Mouse (Mus musculus): ENCODE data around the gene Ces1e. TPM values are rescaled to one million over a fixed set of nuclear protein-coding genes. Genes with fewer than 3 reads are reported as not detected.

Ces1e gene
- not detected in 2 replicates for polyA plus RNA-seq (2014; fragmentation: Nextera tagmentation; extraction: Ambion mirVana)

DNA sequence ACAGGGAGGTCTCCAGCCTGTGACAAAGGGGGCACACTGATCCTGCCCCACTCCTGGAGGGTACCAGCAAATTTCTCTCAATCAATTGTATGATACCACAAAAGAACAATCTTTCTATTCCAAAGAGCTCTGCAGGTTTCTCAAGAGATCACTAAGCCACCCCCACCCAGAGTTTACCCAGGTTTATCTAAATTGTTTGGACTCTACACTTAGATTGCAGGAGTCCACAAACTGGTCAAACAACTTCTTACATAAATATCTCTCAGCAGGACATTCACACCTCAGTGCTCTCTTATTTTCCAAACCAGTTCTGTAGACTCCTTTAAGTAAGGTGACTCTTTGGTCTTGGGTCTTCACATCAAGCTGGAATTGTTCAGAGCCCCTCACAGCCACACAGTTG lies at the start of gene Ces1e:
Gene Ces1e (minus strand): TSS at position 174 of the 400 bp plus-strand sequence.
- no peaks in the 10 kb centered on the region for H3K9me3 ChIP-seq (ENCODE audit: control insufficient read depth, low read length)
- H3K4me3 ChIP-seq (ENCODE audit: low read depth, low read length): no peak within 1 kb of the TSS
- H3K9ac ChIP-seq (replicated peaks; ENCODE audit: low read depth, low read length): no peak within 1 kb of the TSS
- H3K27me3 ChIP-seq (ENCODE audit: control insufficient read depth, insufficient read depth, low read length): no peaks in the 10 kb centered on the region
- ATAC-seq (ENCODE audit: low read depth): no peak
- no peak within 1 kb of the TSS for H3K4me2 ChIP-seq (ENCODE audit: low read depth, low read length)
- no peaks in the 10 kb centered on the region for H3K36me3 ChIP-seq (ENCODE audit: control insufficient read depth, insufficient read depth, low read length)
- H3K27ac ChIP-seq (ENCODE audit: low read depth, low read length): no peak within 1 kb of the TSS
- H3K4me1 ChIP-seq (ENCODE audit: control insufficient read depth, insufficient read depth, low read length): no peaks in the 10 kb centered on the region

DNA sequence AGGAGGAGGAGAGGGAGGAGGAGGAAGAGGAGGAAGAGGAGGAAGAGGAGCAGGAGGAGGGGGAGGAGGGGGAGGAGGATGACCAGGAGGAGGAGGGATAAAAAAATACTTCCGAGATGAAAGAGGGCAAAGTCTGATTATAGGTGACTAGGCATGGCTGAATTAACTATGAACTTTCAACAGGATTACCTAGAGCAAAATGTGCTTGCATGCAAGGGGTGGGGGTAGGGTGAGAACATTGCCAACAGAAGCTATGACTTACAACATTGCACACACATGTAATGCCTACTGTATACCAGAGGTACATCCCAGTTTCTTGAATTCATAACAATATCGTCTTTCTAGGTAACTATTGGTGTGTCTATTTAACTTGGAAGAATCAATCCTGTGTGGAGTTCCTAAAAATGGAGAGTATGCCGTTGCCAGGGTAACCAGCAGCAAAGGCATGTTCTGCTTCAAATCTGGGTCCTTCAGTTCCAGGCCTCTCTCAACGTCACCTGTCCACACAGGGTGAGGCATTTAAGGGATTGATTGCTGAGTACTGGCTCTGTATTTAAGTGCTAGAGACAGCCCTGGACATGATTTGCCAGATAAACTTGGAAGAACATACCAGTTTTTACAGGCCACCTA lies 48.9 kb upstream of the Ces1e start:
- no peak overlapping the region for H3K9ac ChIP-seq (replicated peaks; ENCODE audit: low read depth, low read length)
- H3K27me3 ChIP-seq (ENCODE audit: control insufficient read depth, insufficient read depth, low read length): no peaks in the 10 kb centered on the region
- no peak overlapping the region for H3K4me3 ChIP-seq (ENCODE audit: low read depth, low read length)
- H3K27ac ChIP-seq (ENCODE audit: low read depth, low read length): no peak overlapping the region
- ATAC-seq (ENCODE audit: low read depth): no peak
- 78% methylated on average over 4 of the region's 4 CpGs for WGBS
- no peaks in the 10 kb centered on the region for H3K36me3 ChIP-seq (ENCODE audit: control insufficient read depth, insufficient read depth, low read length)
- H3K4me2 ChIP-seq (ENCODE audit: low read depth, low read length): no peak overlapping the region
- H3K4me1 ChIP-seq (ENCODE audit: control insufficient read depth, insufficient read depth, low read length): no peaks in the 10 kb centered on the region
- H3K9me3 ChIP-seq (ENCODE audit: control insufficient read depth, low read length): no peaks in the 10 kb centered on the region

DNA sequence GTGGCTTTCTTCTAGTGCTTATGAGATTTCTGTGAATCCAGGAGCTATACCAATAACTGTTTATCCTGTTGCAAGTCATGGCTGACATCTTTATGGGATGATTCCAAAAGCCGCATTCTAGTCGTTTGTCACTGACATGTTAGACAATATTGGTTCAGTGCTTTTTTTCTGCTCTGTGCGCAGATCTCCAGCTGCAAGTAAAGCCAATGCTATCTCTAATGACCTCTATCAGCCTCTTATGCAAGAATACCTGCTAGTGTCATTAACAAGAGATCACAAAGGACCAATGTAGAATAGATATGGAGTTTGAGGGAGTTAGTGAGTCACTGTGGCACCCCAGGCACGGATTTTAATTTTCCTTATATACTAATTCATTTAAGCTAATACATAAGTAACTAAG lies 45.2 kb upstream of the Ces1e start:
- no peaks in the 10 kb centered on the region for H3K9me3 ChIP-seq (ENCODE audit: control insufficient read depth, low read length)

DNA sequence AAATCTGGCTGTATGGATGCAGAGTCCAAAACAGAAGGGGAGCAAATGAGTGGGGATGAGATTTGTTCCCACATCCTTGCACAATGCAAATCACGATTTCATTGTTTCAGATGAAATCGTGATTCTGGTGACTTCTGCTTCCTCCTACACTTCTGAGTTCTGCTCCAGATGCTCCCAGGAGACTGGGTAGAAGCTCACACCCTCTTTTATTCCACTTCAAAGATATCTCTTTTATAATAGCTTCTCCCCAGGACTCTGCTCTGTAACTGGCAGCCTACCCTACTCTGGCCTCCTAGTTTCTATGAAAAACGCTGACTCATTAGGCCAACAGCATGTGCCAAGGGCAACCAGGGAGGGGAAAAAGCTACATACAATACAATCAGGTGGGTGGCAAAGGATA lies 43.9 kb upstream of the Ces1e start:
- no peaks in the 10 kb centered on the region for H3K36me3 ChIP-seq (ENCODE audit: control insufficient read depth, insufficient read depth, low read length)
- no peak overlapping the region for H3K9ac ChIP-seq (replicated peaks; ENCODE audit: low read depth, low read length)
- H3K27me3 ChIP-seq (ENCODE audit: control insufficient read depth, insufficient read depth, low read length): no peaks in the 10 kb centered on the region
- no peak for ATAC-seq (ENCODE audit: low read depth)
- H3K4me1 ChIP-seq (ENCODE audit: control insufficient read depth, insufficient read depth, low read length): no peaks in the 10 kb centered on the region
- no peaks in the 10 kb centered on the region for H3K9me3 ChIP-seq (ENCODE audit: control insufficient read depth, low read length)
- H3K4me3 ChIP-seq (ENCODE audit: low read depth, low read length): no peak overlapping the region
- no peak overlapping the region for H3K27ac ChIP-seq (ENCODE audit: low read depth, low read length)
- 94% methylated on average over 3 of the region's 3 CpGs for WGBS
- no peak overlapping the region for H3K4me2 ChIP-seq (ENCODE audit: low read depth, low read length)

More for the DNA sequence above, 45.2 kb upstream of the Ces1e start:
- no peak for ATAC-seq (ENCODE audit: low read depth)
- no peaks in the 10 kb centered on the region for H3K27me3 ChIP-seq (ENCODE audit: control insufficient read depth, insufficient read depth, low read length)
- H3K36me3 ChIP-seq (ENCODE audit: control insufficient read depth, insufficient read depth, low read length): no peaks in the 10 kb centered on the region
- H3K9ac ChIP-seq (replicated peaks; ENCODE audit: low read depth, low read length): no peak overlapping the region
- no peak overlapping the region for H3K4me3 ChIP-seq (ENCODE audit: low read depth, low read length)
- 83% methylated on average over 4 of the region's 4 CpGs for WGBS
- no peaks in the 10 kb centered on the region for H3K4me1 ChIP-seq (ENCODE audit: control insufficient read depth, insufficient read depth, low read length)
- H3K27ac ChIP-seq (ENCODE audit: low read depth, low read length): no peak overlapping the region
- H3K4me2 ChIP-seq (ENCODE audit: low read depth, low read length): no peak overlapping the region

DNA sequence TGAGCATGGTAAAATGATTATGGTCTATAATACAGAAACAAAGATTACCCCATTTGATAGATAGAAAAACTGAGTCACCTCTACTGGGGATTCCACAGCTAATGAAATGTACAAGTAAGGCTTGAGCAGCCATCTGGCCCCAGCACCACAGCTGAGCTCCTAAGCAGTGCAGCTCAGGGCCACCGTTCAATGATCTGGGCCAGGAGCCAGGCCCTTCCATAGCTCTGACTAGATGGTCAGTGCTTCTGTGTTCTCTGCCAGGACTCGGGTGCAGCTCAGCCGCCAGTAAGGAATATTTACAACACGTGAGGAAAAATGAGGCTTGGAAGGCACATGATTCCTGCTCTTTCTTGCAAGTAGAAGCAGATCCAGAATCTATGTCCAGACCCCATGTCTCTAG lies 43.3 kb upstream of the Ces1e start:
- Histone ChIP-seq H3K9me3 (ENCODE audit: control insufficient read depth, low read length) (no peaks in the 10 kb centered on the region), H3K36me3 (ENCODE audit: control insufficient read depth, insufficient read depth, low read length) (no peaks in the 10 kb centered on the region), H3K9ac (replicated peaks; ENCODE audit: low read depth, low read length) (no peak overlapping the region), H3K4me1 (ENCODE audit: control insufficient read depth, insufficient read depth, low read length) (no peaks in the 10 kb centered on the region), H3K4me2 (ENCODE audit: low read depth, low read length) (no peak overlapping the region), H3K27ac (ENCODE audit: low read depth, low read length) (no peak overlapping the region), H3K27me3 (ENCODE audit: control insufficient read depth, insufficient read depth, low read length) (no peaks in the 10 kb centered on the region), H3K4me3 (ENCODE audit: low read depth, low read length) (no peak overlapping the region)
- ATAC-seq (ENCODE audit: low read depth): no peak
- 65% methylated on average over 4 of the region's 4 CpGs for WGBS

DNA sequence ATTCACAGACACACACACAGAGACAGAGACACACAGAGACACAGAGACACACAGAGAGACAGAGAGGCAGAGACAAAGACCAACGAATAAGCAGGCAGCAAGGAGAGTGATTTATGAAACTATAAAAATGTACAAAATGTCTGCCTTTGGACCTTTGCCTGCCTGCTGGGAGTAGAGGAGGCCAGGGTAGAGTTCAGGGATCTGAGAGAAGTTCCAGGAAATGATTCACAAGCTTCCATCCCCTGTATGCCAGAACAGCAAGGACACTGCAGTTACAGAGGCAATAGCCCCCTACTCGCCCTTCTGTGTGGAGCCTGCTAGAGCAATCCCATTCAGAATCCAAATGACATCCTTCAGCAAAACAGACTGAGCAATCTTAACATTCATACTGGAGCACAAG lies 32.0 kb upstream of the Ces1e start:
- 57% methylated on average over 2 of the region's 2 CpGs for WGBS
- Histone ChIP-seq H3K9me3 (ENCODE audit: control insufficient read depth, low read length) (no peaks in the 10 kb centered on the region), H3K27me3 (ENCODE audit: control insufficient read depth, insufficient read depth, low read length) (no peaks in the 10 kb centered on the region), H3K27ac (ENCODE audit: low read depth, low read length) (no peak overlapping the region), H3K4me3 (ENCODE audit: low read depth, low read length) (no peak overlapping the region), H3K4me1 (ENCODE audit: control insufficient read depth, insufficient read depth, low read length) (no peaks in the 10 kb centered on the region), H3K36me3 (ENCODE audit: control insufficient read depth, insufficient read depth, low read length) (no peaks in the 10 kb centered on the region), H3K4me2 (ENCODE audit: low read depth, low read length) (no peak overlapping the region), H3K9ac (replicated peaks; ENCODE audit: low read depth, low read length) (no peak overlapping the region)
- ATAC-seq (ENCODE audit: low read depth): no peak

DNA sequence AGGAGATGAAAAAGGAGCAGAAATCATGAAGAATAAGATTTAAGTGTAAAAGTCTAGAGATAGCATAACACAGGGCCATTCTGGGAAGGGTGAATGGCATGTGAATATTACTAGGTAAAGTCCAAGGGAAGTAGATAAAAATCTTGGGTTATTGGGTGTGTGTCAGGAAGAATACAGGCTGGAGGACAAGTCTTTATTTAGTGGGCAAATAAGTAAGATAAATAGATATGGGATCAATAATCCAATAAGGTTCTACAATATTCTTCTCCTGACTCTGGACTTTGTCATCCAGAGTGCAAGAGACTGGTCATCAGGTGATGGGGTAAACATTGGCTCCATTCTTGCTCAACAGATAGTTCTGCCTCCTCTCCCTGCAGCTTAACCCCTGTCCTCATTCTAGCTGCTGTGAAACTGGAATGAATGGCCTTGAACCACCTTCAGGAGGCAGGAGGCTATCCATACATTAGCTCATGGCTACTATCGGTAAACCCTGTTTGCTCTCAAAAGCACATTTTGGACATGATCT lies 23.0 kb upstream of the Ces1e start:
- no peak overlapping the region for H3K4me3 ChIP-seq (ENCODE audit: low read depth, low read length)
- WGBS: 100% methylated on average over 1 of the region's 1 CpGs
- H3K36me3 ChIP-seq (ENCODE audit: control insufficient read depth, insufficient read depth, low read length): no peaks in the 10 kb centered on the region
- no peak for ATAC-seq (ENCODE audit: low read depth)
- H3K27ac ChIP-seq (ENCODE audit: low read depth, low read length): no peak overlapping the region
- H3K4me1 ChIP-seq (ENCODE audit: control insufficient read depth, insufficient read depth, low read length): no peaks in the 10 kb centered on the region
- no peaks in the 10 kb centered on the region for H3K9me3 ChIP-seq (ENCODE audit: control insufficient read depth, low read length)
- no peak overlapping the region for H3K4me2 ChIP-seq (ENCODE audit: low read depth, low read length)
- no peak overlapping the region for H3K9ac ChIP-seq (replicated peaks; ENCODE audit: low read depth, low read length)
- no peaks in the 10 kb centered on the region for H3K27me3 ChIP-seq (ENCODE audit: control insufficient read depth, insufficient read depth, low read length)

DNA sequence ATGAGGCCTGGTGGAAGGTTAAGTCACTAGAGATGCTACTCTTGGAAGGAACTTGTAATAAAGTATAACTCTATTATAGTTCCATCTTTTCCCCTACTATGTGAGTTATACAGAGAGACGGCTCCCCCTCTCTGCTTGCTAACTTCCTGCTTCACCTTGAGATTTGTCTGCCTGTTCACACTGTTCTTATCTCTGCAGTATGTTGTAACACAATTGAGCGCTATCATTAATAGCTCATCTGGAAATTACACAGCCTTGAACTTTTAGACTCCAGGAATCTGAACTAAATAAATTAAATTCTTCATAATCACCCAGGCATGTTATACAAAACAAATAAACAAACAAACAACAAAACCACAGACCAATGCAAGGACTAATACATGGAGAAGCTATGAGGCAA lies 16.6 kb upstream of the Ces1e start:
- no peaks in the 10 kb centered on the region for H3K4me1 ChIP-seq (ENCODE audit: control insufficient read depth, insufficient read depth, low read length)

DNA sequence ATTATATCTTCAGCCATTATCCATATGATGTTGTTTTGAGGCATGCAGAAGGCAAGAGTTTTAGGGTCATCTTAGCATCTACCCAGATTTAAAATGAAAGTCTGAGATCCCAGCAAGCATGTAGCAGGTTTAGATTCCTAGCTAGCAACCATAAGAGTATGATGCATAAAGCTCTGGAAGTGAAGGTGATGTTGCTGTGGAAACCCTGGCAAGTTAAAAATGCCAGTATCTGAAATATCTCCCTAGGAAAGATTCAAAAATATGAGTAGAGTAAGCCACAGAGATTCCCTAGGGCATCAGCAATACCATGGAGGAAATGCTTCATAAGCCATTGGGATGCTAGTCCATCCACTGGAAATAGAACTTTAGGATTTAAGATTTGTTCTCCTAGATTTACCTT lies 10.5 kb upstream of the Ces1e start:
- no peak for ATAC-seq (ENCODE audit: low read depth)
- H3K27me3 ChIP-seq (ENCODE audit: control insufficient read depth, insufficient read depth, low read length): no peaks in the 10 kb centered on the region
- no peak overlapping the region for H3K9ac ChIP-seq (replicated peaks; ENCODE audit: low read depth, low read length)
- no peak overlapping the region for H3K27ac ChIP-seq (ENCODE audit: low read depth, low read length)
- no peak overlapping the region for H3K4me2 ChIP-seq (ENCODE audit: low read depth, low read length)
- no peaks in the 10 kb centered on the region for H3K9me3 ChIP-seq (ENCODE audit: control insufficient read depth, low read length)
- no peak overlapping the region for H3K4me3 ChIP-seq (ENCODE audit: low read depth, low read length)
- no peaks in the 10 kb centered on the region for H3K36me3 ChIP-seq (ENCODE audit: control insufficient read depth, insufficient read depth, low read length)
- no peaks in the 10 kb centered on the region for H3K4me1 ChIP-seq (ENCODE audit: control insufficient read depth, insufficient read depth, low read length)

More for the DNA sequence above, 16.6 kb upstream of the Ces1e start:
- Histone ChIP-seq H3K9ac (replicated peaks; ENCODE audit: low read depth, low read length) (no peak overlapping the region), H3K27ac (ENCODE audit: low read depth, low read length) (no peak overlapping the region), H3K9me3 (ENCODE audit: control insufficient read depth, low read length) (no peaks in the 10 kb centered on the region), H3K4me2 (ENCODE audit: low read depth, low read length) (no peak overlapping the region), H3K36me3 (ENCODE audit: control insufficient read depth, insufficient read depth, low read length) (no peaks in the 10 kb centered on the region), H3K4me3 (ENCODE audit: low read depth, low read length) (no peak overlapping the region), H3K27me3 (ENCODE audit: control insufficient read depth, insufficient read depth, low read length) (no peaks in the 10 kb centered on the region)
- no peak for ATAC-seq (ENCODE audit: low read depth)
- WGBS: 92% methylated on average over 2 of the region's 2 CpGs

Data from neural tube, embryonic 14.5 days (tissue).